Mouse (Mus musculus): Measurements from ENCODE around the gene Fam57a. TPM values are rescaled to one million over a fixed set of nuclear protein-coding genes. Genes with fewer than 3 reads are reported as not detected.
"Not testable (repeated sequence)": the region's sequence is repeated elsewhere in the genome, so short reads cannot be mapped to it uniquely, and the experiment has no call there.

Gene Fam57a
- polyA plus RNA-seq, 1 experiment from 2014 or later: 32.7 TPM

DNA sequence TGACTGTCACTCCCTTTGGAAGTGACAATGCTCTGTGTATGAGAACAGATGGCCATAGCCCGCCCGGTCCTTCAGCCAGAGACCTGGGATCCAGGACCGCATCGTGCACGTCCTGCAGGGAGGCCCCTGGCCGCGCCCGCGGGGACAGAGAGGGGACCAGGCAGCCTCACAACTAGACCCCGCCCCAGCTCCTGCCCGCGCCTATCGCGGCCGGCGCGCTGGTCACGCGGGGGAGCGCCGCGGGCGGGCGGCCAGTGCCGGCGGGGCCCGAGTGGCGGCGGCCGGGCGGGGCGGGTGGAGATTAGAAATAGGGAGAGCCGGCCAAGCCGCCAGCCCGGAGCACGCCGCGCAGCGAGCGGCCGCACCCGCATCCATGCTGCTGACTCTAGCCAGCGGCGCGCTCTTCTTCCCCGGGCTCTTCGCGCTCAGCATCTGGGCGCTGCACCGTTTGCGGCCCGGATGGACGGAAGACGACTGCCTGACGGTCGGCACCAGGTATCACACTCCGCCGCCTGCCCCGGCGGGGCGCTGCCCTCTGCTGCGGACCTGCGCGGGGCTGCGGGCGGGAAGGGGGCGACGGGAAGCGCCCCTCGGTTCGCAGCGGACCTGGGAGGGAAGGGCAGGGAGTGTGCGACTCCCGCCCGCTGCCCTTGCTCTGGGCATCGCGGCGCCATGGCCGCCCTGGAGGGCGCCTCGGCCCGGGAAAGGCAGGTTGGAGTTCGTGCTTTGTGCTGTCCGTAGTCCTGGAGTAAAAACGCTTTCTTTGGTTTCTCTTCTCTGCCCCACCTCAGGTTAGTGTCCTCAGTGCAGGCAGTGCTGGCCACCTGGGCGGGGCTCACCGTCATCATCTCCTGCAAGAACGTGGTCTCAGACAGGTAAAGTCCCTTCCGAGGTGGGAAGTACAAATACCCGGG, 22.5 kb downstream of the Fam57a start:
- peak overlapping the region; percentile 94 for H3K4me3 ChIP-seq
- peak overlapping the region; percentile 92 for H3K27ac ChIP-seq
- H3K9me3 ChIP-seq: no peaks in the 10 kb centered on the region
- peak; percentile 91 for DNase-seq (ENCODE audit: low spot score)
- under 1% methylated on average over 90 of the region's 90 CpGs for WGBS
- peaks cover 30% of the 10 kb centered on the region; the same call in 1 of the 2 replicates for H3K36me3 ChIP-seq
- peaks cover 21% of the 10 kb centered on the region for H3K4me1 ChIP-seq
- 0 out of 2 replicates have a peak, but pooled peaks cover 8% of the 10 kb centered on the region for H3K27me3 ChIP-seq (ENCODE audit: insufficient read depth, poor library complexity, severe bottlenecking)

DNA sequence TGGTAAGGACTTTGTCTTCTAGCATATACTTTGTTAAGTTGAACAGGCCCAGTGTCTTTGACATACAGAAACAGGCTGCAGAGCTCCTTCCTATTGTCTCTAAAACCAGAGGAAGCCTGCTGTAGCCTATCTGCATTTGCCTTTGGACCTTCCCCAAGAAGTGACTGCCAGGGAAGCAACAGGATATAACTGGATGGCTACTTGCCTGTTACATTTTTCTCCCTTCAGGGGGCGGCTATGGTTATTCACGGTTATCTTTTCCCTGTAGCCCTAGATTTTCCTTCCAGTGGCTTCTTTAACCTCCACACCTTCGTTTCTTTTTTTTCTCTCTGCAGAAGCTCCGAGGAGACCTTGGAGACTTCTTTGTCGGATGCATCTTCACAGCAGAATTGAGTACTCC, 27.3 kb downstream of the Fam57a start:
- Histone ChIP-seq H3K27me3 (ENCODE audit: insufficient read depth, poor library complexity, severe bottlenecking) (no peaks in the 10 kb centered on the region), H3K4me1 (peaks cover 13% of the 10 kb centered on the region), H3K9me3 (no peaks in the 10 kb centered on the region), H3K27ac (no peak overlapping the region), H3K4me3 (no peak overlapping the region), H3K36me3 (peaks cover 77% of the 10 kb centered on the region)
- WGBS: 83% methylated on average over 5 of the region's 5 CpGs
- peak; percentile 58 for DNase-seq (ENCODE audit: low spot score)

- DNase-seq (ENCODE audit: low spot score): peak; percentile 57
- Histone ChIP-seq H3K27ac (no peak overlapping the region), H3K36me3 (peaks cover 89% of the 10 kb centered on the region), H3K9me3 (no peaks in the 10 kb centered on the region), H3K4me1 (0 out of 2 replicates have a peak, but pooled peaks cover under 1% of the 10 kb centered on the region), H3K27me3 (ENCODE audit: insufficient read depth, poor library complexity, severe bottlenecking) (no peaks in the 10 kb centered on the region), H3K4me3 (no peak overlapping the region)
- WGBS: 92% methylated on average over 13 of the region's 13 CpGs
Measured at GRCm38 (mm10) chr11:76210228-76210985, 30.9 kb downstream of the Fam57a start.

GRCm38 (mm10) chr11:76211595-76211994, 32.1 kb downstream of the Fam57a start:
- not testable (repeated sequence) for H3K4me1 ChIP-seq; H3K9me3 ChIP-seq; H3K27me3 ChIP-seq (ENCODE audit: insufficient read depth, poor library complexity, severe bottlenecking); H3K4me3 ChIP-seq; H3K27ac ChIP-seq
- DNase-seq (ENCODE audit: low spot score): peak; percentile 45
- 93% methylated on average over 5 of the region's 6 CpGs for WGBS
- peaks cover 81% of the 10 kb centered on the region for H3K36me3 ChIP-seq

DNA sequence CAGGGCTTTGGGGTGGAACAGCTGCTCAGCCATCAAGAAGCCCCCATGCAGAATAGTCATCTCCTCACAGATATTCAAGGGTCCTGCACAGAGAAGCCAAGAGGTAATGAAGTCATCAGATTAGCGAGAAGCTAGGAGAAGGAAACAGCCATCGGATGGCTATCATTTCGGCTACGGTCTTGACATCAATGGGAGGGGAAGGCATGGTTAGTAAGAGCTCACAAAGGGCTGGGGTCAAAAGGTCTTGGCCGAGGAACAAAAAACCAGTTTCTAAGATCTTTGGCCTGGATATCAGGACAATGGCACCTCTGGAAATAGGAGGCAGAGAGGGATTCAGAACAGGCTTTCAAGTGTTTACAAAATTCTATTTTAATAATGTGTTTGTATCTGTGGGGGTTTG, 34.4 kb downstream of the Fam57a start:
- H3K9me3 ChIP-seq: no peaks in the 10 kb centered on the region
- no peak overlapping the region for H3K27ac ChIP-seq
- H3K4me1 ChIP-seq: peaks cover 14% of the 10 kb centered on the region
- H3K27me3 ChIP-seq (ENCODE audit: insufficient read depth, poor library complexity, severe bottlenecking): no peaks in the 10 kb centered on the region
- 83% methylated on average over 5 of the region's 5 CpGs for WGBS
- peak; percentile 61 for DNase-seq (ENCODE audit: low spot score)
- peaks cover 59% of the 10 kb centered on the region for H3K36me3 ChIP-seq
- no peak overlapping the region for H3K4me3 ChIP-seq

GRCm38 (mm10) chr11:76215011-76215410, 35.5 kb downstream of the Fam57a start:
- no peaks in the 10 kb centered on the region for H3K9me3 ChIP-seq
- H3K27me3 ChIP-seq (ENCODE audit: insufficient read depth, poor library complexity, severe bottlenecking): no peaks in the 10 kb centered on the region
- 93% methylated on average over 2 of the region's 2 CpGs for WGBS
- DNase-seq (ENCODE audit: low spot score): no peak
- H3K27ac ChIP-seq: no peak overlapping the region
- no peak overlapping the region for H3K4me3 ChIP-seq
- H3K36me3 ChIP-seq: peaks cover 54% of the 10 kb centered on the region
- H3K4me1 ChIP-seq: peaks cover 14% of the 10 kb centered on the region

GRCm38 (mm10) chr11:76216049-76216540, 36.6 kb downstream of the Fam57a start:
- 94% methylated on average over 5 of the region's 5 CpGs for WGBS
- no peaks in the 10 kb centered on the region for H3K9me3 ChIP-seq
- H3K4me3 ChIP-seq: peak overlapping the region; percentile 90
- H3K27me3 ChIP-seq (ENCODE audit: insufficient read depth, poor library complexity, severe bottlenecking): no peaks in the 10 kb centered on the region
- 0 out of 2 replicates have a peak overlapping the region, but pooled peaks have one; percentile 98 for H3K27ac ChIP-seq
- H3K36me3 ChIP-seq: peaks cover 53% of the 10 kb centered on the region
- peaks cover 14% of the 10 kb centered on the region for H3K4me1 ChIP-seq
- DNase-seq (ENCODE audit: low spot score): peak; percentile 28

- peak overlapping the region; percentile 98 for H3K27ac ChIP-seq
- no peaks in the 10 kb centered on the region for H3K27me3 ChIP-seq (ENCODE audit: insufficient read depth, poor library complexity, severe bottlenecking)
- H3K36me3 ChIP-seq: peaks cover 53% of the 10 kb centered on the region
- H3K9me3 ChIP-seq: no peaks in the 10 kb centered on the region
- WGBS: 4% methylated on average over 33 of the region's 33 CpGs
- peak overlapping the region; percentile 90 for H3K4me3 ChIP-seq
- peaks cover 14% of the 10 kb centered on the region for H3K4me1 ChIP-seq
- peak; percentile 77 for DNase-seq (ENCODE audit: low spot score)
Measured at GRCm38 (mm10) chr11:76216681-76217389, 37.4 kb downstream of the Fam57a start.

- WGBS: 2% methylated on average over 32 of the region's 35 CpGs
- no peaks in the 10 kb centered on the region for H3K27me3 ChIP-seq (ENCODE audit: insufficient read depth, poor library complexity, severe bottlenecking)
- peak within 1 kb of the TSS; percentile 98 for H3K27ac ChIP-seq
- DNase-seq (ENCODE audit: low spot score): peak; percentile 99
- peaks cover 52% of the 10 kb centered on the region for H3K36me3 ChIP-seq
- H3K4me1 ChIP-seq: peaks cover 14% of the 10 kb centered on the region
- peak within 1 kb of the TSS; percentile 90 for H3K4me3 ChIP-seq
- H3K9me3 ChIP-seq: no peaks in the 10 kb centered on the region
Measured at GRCm38 (mm10) chr11:76217390-76217800, 37.9 kb downstream of the Fam57a start, which contains the start of the genes Dbil5 and Gemin4. Gene Dbil5, plus strand, starts transcription at chr11:76217608. Gene Gemin4, minus strand, starts transcription at chr11:76217664.

DNA sequence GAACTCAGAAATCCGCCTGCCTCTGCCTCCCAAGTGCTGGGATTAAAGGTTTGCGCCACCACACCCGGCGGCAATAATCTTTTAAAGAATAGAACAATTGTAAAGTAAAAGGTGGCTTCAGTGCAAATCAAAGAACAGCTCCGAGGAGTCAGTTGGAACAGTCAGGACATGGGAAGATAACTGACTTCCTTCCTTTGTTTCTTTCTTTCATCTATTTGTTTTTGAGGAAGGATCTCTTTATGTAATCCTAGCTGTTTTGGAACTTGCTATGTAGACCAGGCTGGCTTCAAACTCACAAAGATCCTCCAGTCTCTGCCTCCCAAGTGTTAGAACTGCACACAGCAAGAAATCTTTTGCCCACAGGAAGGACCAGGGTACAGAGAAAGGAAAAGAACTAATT, 45.2 kb downstream of the Fam57a start:
- H3K36me3 ChIP-seq: peaks cover 58% of the 10 kb centered on the region
- H3K27ac ChIP-seq: no peak overlapping the region
- H3K27me3 ChIP-seq (ENCODE audit: insufficient read depth, poor library complexity, severe bottlenecking): no peaks in the 10 kb centered on the region
- no peaks in the 10 kb centered on the region for H3K9me3 ChIP-seq
- WGBS: 90% methylated on average over 5 of the region's 5 CpGs
- H3K4me3 ChIP-seq: no peak overlapping the region
- no peaks in the 10 kb centered on the region for H3K4me1 ChIP-seq
- peak; percentile 9 for DNase-seq (ENCODE audit: low spot score)

DNA sequence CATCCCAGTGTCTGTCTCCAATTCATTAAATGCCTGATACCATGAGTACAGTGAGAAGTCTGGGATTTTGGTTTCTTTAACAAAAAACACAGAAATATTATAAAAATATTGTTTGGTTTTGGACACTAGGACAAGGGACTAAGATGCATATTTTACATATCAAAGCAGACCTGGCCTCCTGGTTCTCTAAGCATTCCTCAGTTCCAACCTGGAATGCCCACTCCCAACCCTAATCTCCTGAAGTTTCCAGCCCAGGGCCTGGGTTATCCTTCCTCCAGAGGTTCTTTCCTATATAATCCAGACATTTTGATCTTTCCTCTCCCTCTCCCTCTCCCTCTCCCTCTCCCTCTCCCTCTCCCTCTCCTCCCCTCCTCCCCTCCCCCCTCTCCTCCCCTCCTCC, 45.6 kb downstream of the Fam57a start:
- no peak overlapping the region for H3K27ac ChIP-seq
- H3K4me3 ChIP-seq: no peak overlapping the region
- no peaks in the 10 kb centered on the region for H3K9me3 ChIP-seq
- peaks cover 55% of the 10 kb centered on the region for H3K36me3 ChIP-seq
- no peaks in the 10 kb centered on the region for H3K4me1 ChIP-seq
- no peaks in the 10 kb centered on the region for H3K27me3 ChIP-seq (ENCODE audit: insufficient read depth, poor library complexity, severe bottlenecking)
- DNase-seq (ENCODE audit: low spot score): no peak

GRCm38 (mm10) chr11:76236136-76236535, 56.7 kb downstream of the Fam57a start:
- Histone ChIP-seq H3K36me3 (peaks cover 77% of the 10 kb centered on the region), H3K4me1 (no peaks in the 10 kb centered on the region), H3K4me3 (no peak overlapping the region), H3K9me3 (no peaks in the 10 kb centered on the region), H3K27me3 (ENCODE audit: insufficient read depth, poor library complexity, severe bottlenecking) (no peaks in the 10 kb centered on the region), H3K27ac (no peak overlapping the region)
- WGBS: 86% methylated on average over 3 of the region's 3 CpGs
- DNase-seq (ENCODE audit: low spot score): peak; percentile 20

All from heart, embryonic 10.5 days (tissue).